Mouse (Mus musculus) small intestine, adult 2 months (tissue): ENCODE measurements around the gene Zbtb21. TPM values are rescaled to one million over a fixed set of nuclear protein-coding genes. Genes with fewer than 3 reads are reported as not detected.

Source experiments
- H3K27ac ChIP-seq: fragments of 200-500 bp; 2 replicates; pipeline ENCODE4 v1.5.1; 2012; ENCODE audit warnings: low read depth, low read length, control low read depth, inconsistent platforms; ENCODE audit not compliant: insufficient read depth
- H3K27me3 ChIP-seq: fragments of 200-500 bp; 2 replicates; pipeline ENCODE4 v1.6.1; 2012; ENCODE audit warnings: mild to moderate bottlenecking, moderate library complexity, low read length, inconsistent platforms; ENCODE audit not compliant: control insufficient read depth, insufficient read depth
- H3K36me3 ChIP-seq: fragments of 200-500 bp; 2 replicates; pipeline ENCODE4 v1.6.1; 2012; ENCODE audit warnings: mild to moderate bottlenecking, low read length, control low read depth, inconsistent platforms; ENCODE audit not compliant: control insufficient read depth, insufficient read depth
- H3K4me1 ChIP-seq: fragments of 200-500 bp; 2 replicates; pipeline ENCODE4 v1.6.1; 2012; ENCODE audit warnings: low read length, inconsistent platforms, mixed read lengths; ENCODE audit not compliant: control insufficient read depth, insufficient read depth, insufficient read length
- H3K4me3 ChIP-seq: fragments of 200-500 bp; 2 replicates; pipeline ENCODE4 v1.5.1; 2012; ENCODE audit warnings: low read depth, mild to moderate bottlenecking, control low read depth, inconsistent platforms, low read length, moderate library complexity
- CTCF ChIP-seq: fragments of 200-500 bp; IDR thresholded peaks from 2 replicates; pipeline ENCODE4 v1.5.1; 2012; ENCODE audit warnings: low read depth, mild to moderate bottlenecking, control low read depth, inconsistent platforms, low read length, moderate library complexity, mixed read lengths; ENCODE audit not compliant: insufficient replicate concordance, insufficient read length; ENCODE audit errors: extremely low read depth
- POLR2A ChIP-seq: fragments of 200-500 bp; IDR thresholded peaks from 2 replicates; pipeline ENCODE4 v1.6.1; 2012; ENCODE audit warnings: low read depth, mild to moderate bottlenecking, control low read depth, inconsistent platforms, low read length, moderate library complexity
- WGBS: fragments of 180-500 bp; shearing (Covaris S2); methylation state at CpG from one replicate; pipeline ENCODE4 v1.1.7; 2018; 5-methylcytosine and 5-hydroxymethylcytosine counted together
- polyA plus RNA-seq: library from polyadenylated mRNA; depleted of rRNA; stranded (reverse); fragments of >200 nt; gene quantifications from 2 replicates; pipeline ENCODE4 v1.2.3, GENCODE M21; 2012

Gene Zbtb21
- polyA plus RNA-seq, 1 experiment: 10.0 TPM

DNA sequence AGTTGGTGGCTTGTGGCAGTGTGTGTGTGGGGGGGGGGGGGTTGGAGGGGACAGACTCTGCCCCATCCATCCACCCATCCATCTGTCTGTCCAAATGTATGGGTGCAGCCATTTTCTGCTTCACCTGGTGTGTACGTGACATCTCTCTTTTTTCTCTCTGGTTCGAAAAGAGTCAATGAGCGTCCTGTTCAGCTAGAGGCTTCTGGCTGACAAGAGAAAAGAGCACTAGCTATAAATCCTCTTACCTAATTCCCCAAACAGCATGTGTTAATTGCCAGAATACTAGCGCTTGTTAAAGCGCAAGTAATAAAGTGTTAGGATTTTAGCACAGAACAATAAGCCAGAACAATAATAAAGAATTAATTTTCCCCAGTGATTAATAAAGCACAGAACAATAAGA, 22.2 kb upstream of the Zbtb21 start:
- Histone ChIP-seq H3K27ac (no peak overlapping the region), H3K4me1 (no peaks in the 10 kb centered on the region), H3K36me3 (no peaks in the 10 kb centered on the region), H3K4me3 (no peak overlapping the region), H3K27me3 (no peaks in the 10 kb centered on the region)
- WGBS: 84% methylated on average over 5 of the region's 5 CpGs
- no peak for TF ChIP-seq POLR2A
- no peak for TF ChIP-seq CTCF

GRCm38 (mm10) chr16:97981362-97981761, 18.9 kb upstream of the Zbtb21 start:
- WGBS: 90% methylated on average over 1 of the region's 1 CpGs
- Histone ChIP-seq H3K27me3 (no peaks in the 10 kb centered on the region), H3K27ac (no peak overlapping the region), H3K36me3 (no peaks in the 10 kb centered on the region), H3K4me1 (no peaks in the 10 kb centered on the region), H3K4me3 (no peak overlapping the region)
- TF ChIP-seq CTCF (no peak), POLR2A (no peak)

- no peak for TF ChIP-seq CTCF
- TF ChIP-seq POLR2A: no peak
- H3K4me1 ChIP-seq: no peaks in the 10 kb centered on the region
- no peaks in the 10 kb centered on the region for H3K27me3 ChIP-seq
- WGBS: 97% methylated on average over 3 of the region's 3 CpGs
- no peak overlapping the region for H3K4me3 ChIP-seq
- H3K27ac ChIP-seq: no peak overlapping the region
- no peaks in the 10 kb centered on the region for H3K36me3 ChIP-seq
Observed at GRCm38 (mm10) chr16:97977722-97978121, 15.3 kb upstream of the Zbtb21 start.

GRCm38 (mm10) chr16:97977277-97977676, 14.9 kb upstream of the Zbtb21 start:
- TF ChIP-seq CTCF (no peak), POLR2A (no peak)
- Histone ChIP-seq H3K4me3 (no peak overlapping the region), H3K27ac (no peak overlapping the region), H3K4me1 (no peaks in the 10 kb centered on the region), H3K27me3 (no peaks in the 10 kb centered on the region), H3K36me3 (no peaks in the 10 kb centered on the region)
- WGBS: 79% methylated on average over 1 of the region's 1 CpGs

GRCm38 (mm10) chr16:97963956-97964540, 1.6 kb upstream of the Zbtb21 start:
- TF ChIP-seq CTCF: no peak
- TF ChIP-seq POLR2A: no peak
- WGBS: 77% methylated on average over 3 of the region's 3 CpGs
- H3K4me3 ChIP-seq: no peak overlapping the region
- no peaks in the 10 kb centered on the region for H3K27me3 ChIP-seq
- no peak overlapping the region for H3K27ac ChIP-seq
- no peaks in the 10 kb centered on the region for H3K36me3 ChIP-seq
- H3K4me1 ChIP-seq: peaks cover 2% of the 10 kb centered on the region

DNA sequence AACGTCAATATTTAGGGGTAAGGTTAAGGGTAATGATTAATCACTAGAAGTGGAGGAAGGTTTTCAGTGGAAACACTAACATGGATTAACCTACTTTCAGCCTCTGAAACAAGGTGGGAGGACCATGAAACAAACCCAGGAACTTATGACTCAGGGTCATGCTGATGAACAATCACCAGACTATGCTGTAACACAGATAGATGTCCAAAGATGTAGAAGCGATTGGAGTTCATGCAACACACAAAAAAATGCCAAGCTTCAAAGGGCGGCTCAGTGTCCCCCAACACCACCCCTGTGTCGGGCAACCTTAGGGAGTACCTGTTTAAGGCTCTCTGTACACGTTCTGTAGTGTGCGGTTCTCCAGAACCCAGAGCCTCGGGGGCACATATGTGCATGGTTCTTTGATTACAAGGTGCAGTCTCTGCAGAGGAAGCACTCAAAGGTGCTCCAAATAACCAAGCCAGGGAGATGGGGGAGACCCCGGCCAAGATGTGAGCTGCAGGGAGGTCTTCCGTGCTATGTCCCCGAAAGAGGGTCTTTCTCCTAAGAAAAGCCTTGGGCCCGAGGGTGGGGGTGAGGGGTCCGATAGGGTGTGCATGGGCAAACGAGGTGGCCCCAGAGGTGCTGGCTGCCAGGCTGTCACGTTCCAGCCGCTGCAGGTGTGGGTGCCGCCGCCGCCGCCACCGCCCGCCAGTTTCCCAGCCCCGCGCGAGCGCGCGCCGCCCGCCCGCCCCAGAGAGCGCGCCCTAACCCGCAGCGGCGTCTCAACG, 856 bp downstream of the Zbtb21 start:
- Histone ChIP-seq H3K27me3 (no peaks in the 10 kb centered on the region), H3K27ac (no peak overlapping the region), H3K36me3 (peaks cover 2% of the 10 kb centered on the region; the same call in 1 of the 2 replicates), H3K4me3 (peak overlapping the region; percentile 94), H3K4me1 (peaks cover 2% of the 10 kb centered on the region)
- TF ChIP-seq POLR2A (no peak), CTCF (no peak)
- WGBS: 2% methylated on average over 36 of the region's 36 CpGs

DNA sequence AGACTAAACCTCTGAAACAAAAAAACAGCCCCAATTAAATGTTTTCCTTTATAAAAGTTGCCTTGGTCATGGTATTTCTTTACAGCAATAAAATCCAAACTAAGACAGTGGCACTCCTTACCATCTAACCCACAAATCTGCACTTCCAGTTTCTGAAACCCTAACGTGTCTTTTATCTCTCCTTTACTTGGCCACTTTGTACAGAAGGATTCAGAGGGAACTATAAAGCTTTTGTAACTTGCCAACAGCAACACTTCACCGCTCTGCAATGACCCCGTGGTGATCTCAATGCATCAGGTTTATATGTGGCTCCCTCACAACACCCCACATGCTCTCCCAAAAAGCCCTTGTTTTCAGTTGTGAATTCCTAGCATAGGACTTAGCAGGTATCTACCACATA, 2.1 kb downstream of the Zbtb21 start:
- H3K4me1 ChIP-seq: peaks cover 2% of the 10 kb centered on the region
- 82% methylated on average over 3 of the region's 3 CpGs for WGBS
- no peaks in the 10 kb centered on the region for H3K27me3 ChIP-seq
- TF ChIP-seq POLR2A (no peak), CTCF (no peak)
- H3K27ac ChIP-seq: no peak overlapping the region
- H3K36me3 ChIP-seq: peaks cover 9% of the 10 kb centered on the region; the same call in 1 of the 2 replicates
- H3K4me3 ChIP-seq: no peak overlapping the region
